ENCODE assay signal across 20 mouse cellular contexts in the genomic region with DNA sequence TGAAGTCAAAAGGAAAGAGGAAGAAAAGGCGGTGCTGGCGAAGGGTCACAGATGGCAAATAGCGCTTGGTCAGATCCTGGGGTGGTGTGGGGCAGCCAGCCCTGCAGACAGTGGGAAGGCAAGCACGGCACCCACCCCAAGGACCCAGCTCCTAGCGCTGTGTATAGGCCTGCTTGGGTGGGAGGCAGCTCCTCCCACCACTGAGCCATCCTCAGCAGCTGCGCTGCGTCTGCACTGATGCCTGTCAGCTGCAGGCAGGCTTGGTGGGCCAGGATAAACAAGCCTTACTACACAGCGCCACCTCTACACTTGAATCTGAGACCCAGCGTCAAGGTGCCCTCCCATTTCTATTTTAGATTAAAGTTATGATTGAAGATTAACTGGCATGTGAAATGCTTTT. TPM values are rescaled to one million over a fixed set of nuclear protein-coding genes. Genes with fewer than 3 reads are reported as not detected.
DNase-seq lines count a peak whose midpoint lies in the region; ATAC-seq and TF ChIP-seq lines count a peak whose summit lies in the region.
"Had no signal": no experiment of that assay in that cellular context is flagged by ENCODE, and none has a peak within 500 bp of the region (broad histone marks: within the 10 kb centered on the region; RNA-seq: fewer than 3 reads in every experiment).

No protein-coding gene starts in this region.

- no peak overlapping the region for H3K27ac ChIP-seq in forebrain, embryonic 13.5 days
- no peak overlapping the region for H3K27ac ChIP-seq in forebrain, embryonic 10.5 days
- H3K27ac ChIP-seq in kidney, adult 2 months (ENCODE audit: insufficient read depth, low read depth, low read length) = no peak overlapping the region
- H3K27ac ChIP-seq in midbrain, embryonic 12.5 days (replicated peaks) = peak overlapping the region; percentile 39; the same call in 1 of the 2 replicates
- no peak overlapping the region for H3K27ac ChIP-seq in midbrain, embryonic 15.5 days
- H3K27ac ChIP-seq: embryonic facial prominence, embryonic 12.5 days; gastrocnemius, adult 2 months; heart, embryonic 15.5 days; hindbrain, embryonic 10.5 days had no signal

- no peak overlapping the region for H3K4me2 ChIP-seq in forebrain, embryonic 13.5 days
- H3K4me2 ChIP-seq in midbrain, embryonic 12.5 days (replicated peaks) = no peak overlapping the region
- no peak overlapping the region for H3K4me2 ChIP-seq in midbrain, embryonic 15.5 days
- H3K4me2 ChIP-seq: embryonic facial prominence, embryonic 12.5 days; heart, embryonic 15.5 days had no signal

- 0 out of 2 replicates have a peak, but pooled peaks have one; percentile 27 for ATAC-seq in forebrain, embryonic 13.5 days
- no peak for ATAC-seq in midbrain, embryonic 12.5 days (ENCODE audit: low FRiP score, low read depth)
- ATAC-seq in midbrain, embryonic 15.5 days (replicated peaks) = no peak
- 0 out of 2 replicates have a peak, but pooled peaks have one; percentile 9 for ATAC-seq in megakaryocyte progenitor cell, adult 5-6 weeks (replicated peaks; ENCODE audit: poor library complexity)
- ATAC-seq: inflammation-experienced regulatory T-cells, adult 6 months had no signal

- no peak overlapping the region for H3K9ac ChIP-seq in forebrain, embryonic 13.5 days
- no peak overlapping the region for H3K9ac ChIP-seq in midbrain, embryonic 12.5 days (replicated peaks)
- no peak overlapping the region for H3K9ac ChIP-seq in midbrain, embryonic 15.5 days
- H3K9ac ChIP-seq: embryonic facial prominence, embryonic 12.5 days; heart, embryonic 15.5 days had no signal

- peaks cover 97% of the 10 kb centered on the region for H3K36me3 ChIP-seq in forebrain, embryonic 13.5 days (ENCODE audit: poor library complexity, severe bottlenecking)
- peaks cover 100% of the 10 kb centered on the region for H3K36me3 ChIP-seq in forebrain, embryonic 10.5 days (replicated peaks)
- H3K36me3 ChIP-seq in kidney, adult 2 months (ENCODE audit: control insufficient read depth, insufficient read depth, low read length) = no peaks in the 10 kb centered on the region; the same call in 1 of the 2 replicates
- peaks cover 97% of the 10 kb centered on the region for H3K36me3 ChIP-seq in midbrain, embryonic 12.5 days
- H3K36me3 ChIP-seq in midbrain, embryonic 15.5 days (replicated peaks) = peaks cover 68% of the 10 kb centered on the region

- no peaks in the 10 kb centered on the region for H3K27me3 ChIP-seq in forebrain, embryonic 13.5 days
- H3K27me3 ChIP-seq in forebrain, embryonic 10.5 days (ENCODE audit: poor library complexity, severe bottlenecking) = no peaks in the 10 kb centered on the region
- no peaks in the 10 kb centered on the region for H3K27me3 ChIP-seq in kidney, adult 2 months (replicated peaks; ENCODE audit: control insufficient read depth, insufficient read depth, low read length)
- H3K27me3 ChIP-seq in midbrain, embryonic 12.5 days = no peaks in the 10 kb centered on the region
- H3K27me3 ChIP-seq in midbrain, embryonic 15.5 days (replicated peaks) = no peaks in the 10 kb centered on the region
- H3K27me3 ChIP-seq: embryonic facial prominence, embryonic 12.5 days; heart, embryonic 15.5 days had no signal

- H3K4me1 ChIP-seq in forebrain, embryonic 13.5 days = no peaks in the 10 kb centered on the region
- H3K4me1 ChIP-seq in forebrain, embryonic 10.5 days = no peaks in the 10 kb centered on the region
- no peaks in the 10 kb centered on the region for H3K4me1 ChIP-seq in kidney, adult 2 months (ENCODE audit: control insufficient read depth, insufficient read depth, low read length)
- no peaks in the 10 kb centered on the region for H3K4me1 ChIP-seq in midbrain, embryonic 12.5 days
- no peaks in the 10 kb centered on the region for H3K4me1 ChIP-seq in midbrain, embryonic 15.5 days
- H3K4me1 ChIP-seq: embryonic facial prominence, embryonic 12.5 days; heart, embryonic 15.5 days; hindbrain, embryonic 10.5 days had no signal

- no peak for DNase-seq in forebrain, embryonic 10.5 days (ENCODE audit: extremely low spot score, low spot score)
- peak; percentile 11 for DNase-seq in kidney, postnatal 14 days
- no peak for DNase-seq in kidney, adult 2 months
- DNase-seq in adrenal gland, postnatal 4 days (ENCODE audit: low spot score in 2 of 2) = no peak
- DNase-seq: adrenal gland, adult 2 months; cerebellum, adult 18-20 months; gastrocnemius, adult 2 months; heart, adult 18-20 months; kidney, postnatal 36 days; liver; lung, postnatal 10 days; thymus, adult 2 months had no signal

- H3K4me3 ChIP-seq in forebrain, embryonic 13.5 days = no peak overlapping the region
- no peak overlapping the region for H3K4me3 ChIP-seq in forebrain, embryonic 10.5 days
- no peak overlapping the region for H3K4me3 ChIP-seq in kidney, adult 2 months (ENCODE audit: insufficient read depth, low read depth, low read length)
- H3K4me3 ChIP-seq in midbrain, embryonic 12.5 days = no peak overlapping the region
- no peak overlapping the region for H3K4me3 ChIP-seq in midbrain, embryonic 15.5 days
- H3K4me3 ChIP-seq: embryonic facial prominence, embryonic 12.5 days; gastrocnemius, adult 2 months; heart, embryonic 15.5 days; hindbrain, embryonic 10.5 days had no signal

- no peaks in the 10 kb centered on the region for H3K9me3 ChIP-seq in forebrain, embryonic 13.5 days (replicated peaks)
- H3K9me3 ChIP-seq in forebrain, embryonic 10.5 days = no peaks in the 10 kb centered on the region
- no peaks in the 10 kb centered on the region for H3K9me3 ChIP-seq in midbrain, embryonic 12.5 days
- H3K9me3 ChIP-seq in midbrain, embryonic 15.5 days = no peaks in the 10 kb centered on the region
- H3K9me3 ChIP-seq: embryonic facial prominence, embryonic 12.5 days; heart, embryonic 15.5 days; hindbrain, embryonic 10.5 days had no signal

- no peak for TF ChIP-seq POLR2A in kidney, adult 2 months (IDR thresholded peaks at IDR 0.05; ENCODE audit: low read depth, low read length)

- 88% methylated on average over 9 of the region's 9 CpGs for WGBS in forebrain, embryonic 13.5 days
- WGBS in forebrain, embryonic 10.5 days = 94% methylated on average over 9 of the region's 9 CpGs
- WGBS in kidney, adult 2 months = 75% methylated on average over 9 of the region's 9 CpGs
- 92% methylated on average over 9 of the region's 9 CpGs for whole genome bisulfite sequencing in midbrain, embryonic 12.5 days
- 86% methylated on average over 9 of the region's 9 CpGs for WGBS in midbrain, embryonic 15.5 days

- TF ChIP-seq CTCF in kidney, adult 2 months (conservative IDR thresholded peaks at IDR 0.05; ENCODE audit: insufficient read depth, insufficient read length, low read depth, low read length) = no peak

RNA-seq across cellular contexts. Expression of a gene that starts 41.1 kb away (rescaled TPM):
- polyA plus RNA-seq in forebrain, embryonic 13.5 days (2015; fragmentation: Nextera tagmentation; extraction: Ambion mirVana) = 50.9 and 55.6 TPM in 2 replicates
- polyA plus RNA-seq in forebrain, embryonic 10.5 days (2016; fragmentation: Nextera tagmentation; extraction: Ambion mirVana) = 86.9 and 89.9 TPM in 2 replicates
- 23.0 and 24.6 TPM in 2 replicates for polyA plus RNA-seq in kidney, adult 2 months (2012; rRNA removed)
- 62.7 and 63.3 TPM in 2 replicates for polyA plus RNA-seq in midbrain, embryonic 12.5 days (2016; fragmentation: Nextera tagmentation; extraction: Ambion mirVana)
- polyA plus RNA-seq in midbrain, embryonic 15.5 days (2015; fragmentation: Nextera tagmentation; extraction: Ambion mirVana) = 43.1 and 44.4 TPM in 2 replicates
- total RNA-seq in megakaryocyte progenitor cell, adult 5-6 weeks (2015) = 31.1 and 33.7 TPM in 2 replicates
- total RNA-seq in megakaryocyte progenitor cell, adult 5-6 weeks (2017) = 34.5 and 37.7 TPM in 2 replicates
- total RNA-seq in adrenal gland, postnatal 4 days (2021) = 10 to 100 TPM; 31.1 to 32.7 TPM

Comparison
In these comparisons a context has a peak if more than half of its experiments do, and no peak if none do; other contexts are left out.
1. ATAC-seq: peak in forebrain, embryonic 13.5 days (single experiment) and megakaryocyte progenitor cell, adult 5-6 weeks (single experiment); none in midbrain, embryonic 12.5 days (single experiment) and midbrain, embryonic 15.5 days (single experiment).